26 mouse cellular contexts compared by ENCODE assay signal in genomic region chr4:86349341-86349740, GRCm38 (mm10).
"Had no signal": no experiment of that assay in that cellular context is flagged by ENCODE, and none has a peak within 500 bp of the region (broad histone marks: within the 10 kb centered on the region; RNA-seq: fewer than 3 reads in every experiment).

No protein-coding gene starts in this region.

- H3K9ac ChIP-seq: heart, embryonic 12.5 days; hindbrain, embryonic 12.5 days; hindbrain, embryonic 14.5 days; intestine, embryonic 15.5 days; limb, embryonic 12.5 days; liver, embryonic 12.5 days; liver, embryonic 14.5 days had no signal

- DNase-seq: gastrocnemius, adult 2 months; gastrocnemius, postnatal 10 days; gastrocnemius, postnatal 25 days; heart, postnatal 10 days; heart, postnatal 4 days; kidney, adult 18-20 months; kidney, adult 8-10 months; kidney, postnatal 10 days; kidney, postnatal 25 days; kidney, postnatal 4 days; liver had no signal

- H3K4me3 ChIP-seq: gastrocnemius, adult 2 months; heart, embryonic 10.5 days; heart, embryonic 12.5 days; hindbrain, embryonic 10.5 days; hindbrain, embryonic 12.5 days; intestine, embryonic 15.5 days; layer of hippocampus, adult 2 months; left cerebral cortex, adult 2 months; limb, embryonic 10.5 days; limb, embryonic 12.5 days; liver, embryonic 12.5 days had no signal

- ATAC-seq: hindbrain, embryonic 16.5 days; inflammation-experienced regulatory T-cells, adult 6 months; intestine, embryonic 15.5 days; intestine, postnatal 0 days; liver, embryonic 12.5 days had no signal

- H3K9me3 ChIP-seq: heart, embryonic 10.5 days; heart, embryonic 12.5 days; hindbrain, embryonic 10.5 days; hindbrain, embryonic 12.5 days; intestine, embryonic 15.5 days; limb, embryonic 10.5 days; limb, embryonic 12.5 days; liver, embryonic 12.5 days had no signal

- H3K4me2 ChIP-seq: heart, embryonic 12.5 days; hindbrain, embryonic 12.5 days; hindbrain, embryonic 14.5 days; intestine, embryonic 15.5 days; limb, embryonic 12.5 days; liver, embryonic 12.5 days had no signal

- H3K27ac ChIP-seq: gastrocnemius, adult 2 months; heart, embryonic 10.5 days; hindbrain, embryonic 10.5 days; hindbrain, embryonic 12.5 days; hindbrain, embryonic 14.5 days; intestine, embryonic 15.5 days; layer of hippocampus, adult 2 months; left cerebral cortex, adult 2 months; limb, embryonic 10.5 days; limb, embryonic 12.5 days; liver, embryonic 12.5 days; liver, embryonic 14.5 days had no signal

- H3K27me3 ChIP-seq: heart, embryonic 12.5 days; hindbrain, embryonic 12.5 days; intestine, embryonic 15.5 days; limb, embryonic 12.5 days; liver, embryonic 12.5 days had no signal

- H3K36me3 ChIP-seq: heart, embryonic 10.5 days; heart, embryonic 12.5 days; hindbrain, embryonic 10.5 days; hindbrain, embryonic 12.5 days; intestine, embryonic 15.5 days; limb, embryonic 10.5 days; limb, embryonic 12.5 days; liver, embryonic 12.5 days had no signal

- H3K4me1 ChIP-seq: heart, embryonic 10.5 days; heart, embryonic 12.5 days; hindbrain, embryonic 10.5 days; hindbrain, embryonic 12.5 days; intestine, embryonic 15.5 days; limb, embryonic 10.5 days; limb, embryonic 12.5 days; liver, embryonic 12.5 days had no signal
